Mouse (Mus musculus): Measurements from ENCODE around the gene Atp6v0e. TPM values are rescaled to one million over a fixed set of nuclear protein-coding genes. Genes with fewer than 3 reads are reported as not detected.

The Atp6v0e gene
- polyA plus RNA-seq, 1 experiment from 2014 or later, result 140 TPM

DNA sequence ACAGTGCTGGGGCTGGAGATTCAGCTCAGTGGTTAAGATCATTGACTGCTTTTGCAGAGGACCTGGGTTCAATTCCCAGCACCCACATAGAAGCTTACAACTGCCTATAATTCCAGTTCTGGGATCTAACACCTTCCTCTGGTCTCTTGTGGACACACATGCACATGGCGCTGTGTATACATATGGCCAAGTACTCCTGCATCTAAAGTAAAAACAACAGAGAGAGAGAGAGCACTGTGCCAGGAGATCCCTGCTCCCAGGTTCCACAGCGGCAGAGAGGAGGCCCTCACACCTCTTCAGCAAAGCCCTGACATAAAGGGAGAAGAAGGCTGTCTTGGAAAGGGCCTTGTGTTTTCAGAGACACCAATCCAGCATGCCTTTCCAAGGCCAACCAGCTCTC, 19.0 kb upstream of the Atp6v0e start:
- no peak overlapping the region for H3K9ac ChIP-seq (replicated peaks)
- 0 out of 2 replicates have a peak overlapping the region, but pooled peaks have one; percentile 37 for H3K27ac ChIP-seq (replicated peaks)
- ATAC-seq (replicated peaks), result no peak
- H3K36me3 ChIP-seq, result peaks cover 73% of the 10 kb centered on the region
- H3K27me3 ChIP-seq, result no peaks in the 10 kb centered on the region
- peaks cover 13% of the 10 kb centered on the region for H3K4me1 ChIP-seq
- 89% methylated on average over 2 of the region's 2 CpGs for WGBS
- H3K4me3 ChIP-seq, result no peak overlapping the region
- H3K4me2 ChIP-seq (replicated peaks), result no peak overlapping the region
- no peaks in the 10 kb centered on the region for H3K9me3 ChIP-seq

DNA sequence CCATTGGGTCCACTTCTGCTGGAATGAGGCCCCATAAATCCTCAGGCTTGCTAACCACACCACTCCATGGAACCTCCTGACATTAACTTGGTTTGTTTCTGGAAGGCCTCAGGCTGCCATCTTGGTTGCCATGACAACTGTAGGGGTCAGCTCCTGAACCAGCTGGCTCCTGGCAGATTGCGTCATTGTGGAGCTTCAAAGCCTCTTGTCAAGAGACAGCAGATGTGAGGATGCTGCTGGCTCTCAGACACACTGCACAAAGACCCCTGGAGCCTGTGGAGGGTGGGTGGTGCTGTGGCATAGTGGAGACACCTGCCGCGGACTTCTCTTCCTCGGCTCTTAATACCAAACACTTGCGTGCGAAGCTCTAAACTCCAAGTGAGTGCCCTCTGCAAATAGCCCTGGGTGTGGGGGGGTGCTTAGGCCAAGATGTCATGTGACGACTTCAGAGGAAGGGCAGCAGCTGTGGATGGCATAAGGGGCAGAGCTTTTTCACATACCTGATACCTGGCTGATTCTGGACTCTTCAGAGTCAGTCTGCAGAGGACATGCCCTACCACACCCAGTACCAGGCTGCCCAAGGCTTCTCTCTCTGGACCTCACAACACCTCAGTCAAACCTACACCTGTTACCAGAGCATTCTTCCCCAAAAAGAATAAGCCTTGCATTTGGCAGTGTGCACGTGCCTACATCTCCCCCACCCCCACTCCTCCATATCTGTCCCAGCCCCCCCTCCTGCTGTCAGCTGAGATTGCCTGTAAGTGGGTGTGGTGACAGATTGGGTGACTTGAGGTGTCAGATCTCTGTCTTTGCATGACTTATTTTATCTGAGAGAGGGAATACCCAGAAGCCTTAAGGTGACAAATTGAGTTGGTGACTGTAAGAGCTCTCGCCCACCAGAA, 18.3 kb upstream of the Atp6v0e start:
- Histone ChIP-seq H3K4me3 (no peak overlapping the region), H3K4me2 (replicated peaks) (no peak overlapping the region), H3K9ac (replicated peaks) (no peak overlapping the region), H3K9me3 (no peaks in the 10 kb centered on the region), H3K27me3 (no peaks in the 10 kb centered on the region), H3K4me1 (peaks cover 13% of the 10 kb centered on the region), H3K36me3 (peaks cover 72% of the 10 kb centered on the region), H3K27ac (replicated peaks) (peak overlapping the region; percentile 37)
- 59% methylated on average over 9 of the region's 9 CpGs for WGBS
- ATAC-seq (replicated peaks), result peak; percentile 46; the same call in 1 of the 2 replicates

DNA sequence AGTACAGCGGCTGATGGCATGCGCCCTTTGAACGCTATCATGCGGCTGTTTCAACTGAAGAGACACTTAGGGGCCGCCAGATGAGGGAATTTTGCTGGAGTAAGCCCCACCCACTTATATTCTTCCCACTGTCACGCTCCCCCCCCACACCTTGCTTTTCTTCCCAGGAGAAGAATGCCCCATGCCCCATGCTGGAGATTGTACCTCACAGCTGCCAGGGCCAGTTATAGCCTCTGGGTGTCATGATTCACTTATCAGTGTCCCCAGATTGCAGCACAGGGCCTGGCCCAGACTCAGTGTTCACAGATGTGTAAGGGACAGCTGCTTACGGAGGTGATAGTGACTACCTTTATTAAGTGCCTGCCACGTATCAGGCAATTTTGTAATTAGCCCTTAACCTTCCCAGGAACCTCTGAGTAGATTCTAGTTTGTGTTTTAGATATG, 17.6 kb upstream of the Atp6v0e start:
- Histone ChIP-seq H3K27me3 (no peaks in the 10 kb centered on the region), H3K4me2 (replicated peaks) (no peak overlapping the region), H3K4me1 (peaks cover 13% of the 10 kb centered on the region), H3K36me3 (peaks cover 70% of the 10 kb centered on the region), H3K27ac (replicated peaks) (0 out of 2 replicates have a peak overlapping the region, but pooled peaks have one; percentile 37), H3K9me3 (no peaks in the 10 kb centered on the region), H3K9ac (replicated peaks) (no peak overlapping the region), H3K4me3 (no peak overlapping the region)
- WGBS, result 90% methylated on average over 8 of the region's 8 CpGs
- no peak for ATAC-seq (replicated peaks)

DNA sequence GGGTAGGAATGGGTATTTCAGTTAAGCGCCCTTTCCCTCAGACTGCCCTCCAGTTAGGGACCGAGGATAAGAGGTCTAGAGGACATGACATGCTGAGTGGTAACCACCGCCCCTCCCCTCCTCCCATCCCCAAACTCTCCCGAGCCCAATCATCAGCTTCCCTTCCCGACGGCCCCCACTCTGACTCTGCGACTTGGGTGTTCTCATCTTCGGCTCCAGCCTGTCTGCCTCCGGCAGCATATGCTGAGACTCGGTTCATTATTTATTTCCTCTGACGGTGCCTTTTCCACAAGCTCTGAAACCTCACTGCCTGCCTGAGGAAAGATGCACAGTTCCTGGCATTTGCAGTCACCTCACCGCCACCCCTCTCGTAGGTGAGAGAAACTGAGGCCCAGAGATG, 15.7 kb upstream of the Atp6v0e start:
- H3K27me3 ChIP-seq, result no peaks in the 10 kb centered on the region
- no peak overlapping the region for H3K4me2 ChIP-seq (replicated peaks)
- 86% methylated on average over 13 of the region's 13 CpGs for WGBS
- H3K27ac ChIP-seq (replicated peaks), result no peak overlapping the region
- H3K4me3 ChIP-seq, result no peak overlapping the region
- no peaks in the 10 kb centered on the region for H3K9me3 ChIP-seq
- ATAC-seq (replicated peaks), result no peak
- H3K4me1 ChIP-seq, result peaks cover 13% of the 10 kb centered on the region
- H3K36me3 ChIP-seq, result peaks cover 57% of the 10 kb centered on the region
- H3K9ac ChIP-seq (replicated peaks), result no peak overlapping the region

DNA sequence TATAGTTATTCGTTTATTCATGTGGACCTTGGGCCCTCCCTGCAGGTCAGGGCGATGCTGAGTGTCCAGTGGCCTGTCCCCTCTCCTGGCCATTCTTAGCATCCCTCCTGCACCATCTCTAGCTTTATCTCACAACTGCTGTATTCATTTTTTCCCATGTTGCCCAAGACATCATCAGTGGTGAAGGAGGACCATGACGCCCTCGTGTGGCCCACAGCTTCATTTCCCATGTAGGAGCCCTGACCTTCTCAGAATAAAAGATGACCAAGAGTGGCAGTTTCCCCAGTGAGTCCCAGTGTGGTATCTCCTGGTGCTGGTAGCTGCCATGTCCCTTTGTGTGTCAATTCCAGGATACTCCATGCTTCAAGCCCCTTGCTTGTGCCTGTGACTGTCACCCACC, 13.5 kb upstream of the Atp6v0e start:
- H3K4me2 ChIP-seq (replicated peaks), result no peak overlapping the region
- no peak for ATAC-seq (replicated peaks)
- H3K27me3 ChIP-seq, result no peaks in the 10 kb centered on the region
- no peak overlapping the region for H3K9ac ChIP-seq (replicated peaks)
- H3K4me1 ChIP-seq, result peaks cover 7% of the 10 kb centered on the region
- no peaks in the 10 kb centered on the region for H3K9me3 ChIP-seq
- WGBS, result 83% methylated on average over 4 of the region's 4 CpGs
- H3K27ac ChIP-seq (replicated peaks), result no peak overlapping the region
- H3K36me3 ChIP-seq, result peaks cover 45% of the 10 kb centered on the region
- H3K4me3 ChIP-seq, result no peak overlapping the region

DNA sequence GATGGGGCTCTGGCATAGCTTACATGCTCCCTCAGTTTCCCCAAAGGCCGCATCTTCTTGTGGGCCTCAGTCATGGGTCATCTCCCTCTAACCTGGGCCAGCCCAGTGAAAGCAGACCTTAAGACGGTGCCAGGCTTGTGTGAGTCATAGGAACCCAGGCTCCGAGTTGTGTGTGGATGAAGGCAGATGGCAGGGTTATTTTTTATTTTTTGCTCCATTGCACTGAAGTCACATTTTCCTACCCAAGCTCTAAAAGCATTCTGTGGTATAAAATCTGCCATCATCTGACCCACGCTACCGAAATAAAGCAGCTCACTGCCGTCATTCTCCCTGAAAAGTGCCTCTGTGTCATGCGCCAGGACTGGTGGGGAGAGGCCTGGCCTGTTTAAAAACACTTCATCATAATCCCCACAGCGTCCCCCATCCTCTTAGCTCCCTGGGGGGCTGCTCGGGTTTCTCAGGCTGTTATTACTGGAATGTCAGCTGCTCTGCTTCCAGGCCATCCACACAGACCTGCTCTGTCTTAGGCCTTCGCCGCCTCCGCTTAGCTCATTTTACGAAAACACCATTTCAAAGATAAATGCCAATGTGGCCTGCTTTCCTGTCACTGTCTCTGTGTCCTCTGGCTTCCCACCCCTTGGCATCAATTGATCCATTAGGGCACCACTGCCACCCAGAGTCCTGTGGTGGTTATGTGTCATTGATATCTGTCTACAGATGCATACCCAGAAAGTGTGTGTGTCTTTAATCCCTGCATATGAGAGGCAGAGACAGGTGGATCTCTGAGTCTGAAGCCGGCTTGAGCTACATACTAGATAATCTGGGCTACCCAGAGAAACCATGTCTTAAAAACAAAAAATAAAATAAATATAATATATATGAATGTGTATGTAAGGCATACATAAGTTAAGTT, 12.3 kb upstream of the Atp6v0e start:
- WGBS, result 87% methylated on average over 14 of the region's 14 CpGs
- ATAC-seq (replicated peaks), result no peak
- no peak overlapping the region for H3K4me2 ChIP-seq (replicated peaks)
- no peaks in the 10 kb centered on the region for H3K4me1 ChIP-seq
- no peak overlapping the region for H3K4me3 ChIP-seq
- H3K27me3 ChIP-seq, result no peaks in the 10 kb centered on the region
- 0 out of 2 replicates have a peak overlapping the region, but pooled peaks have one; percentile 3 for H3K27ac ChIP-seq (replicated peaks)
- H3K9ac ChIP-seq (replicated peaks), result no peak overlapping the region
- peaks cover 50% of the 10 kb centered on the region for H3K36me3 ChIP-seq
- H3K9me3 ChIP-seq, result no peaks in the 10 kb centered on the region

DNA sequence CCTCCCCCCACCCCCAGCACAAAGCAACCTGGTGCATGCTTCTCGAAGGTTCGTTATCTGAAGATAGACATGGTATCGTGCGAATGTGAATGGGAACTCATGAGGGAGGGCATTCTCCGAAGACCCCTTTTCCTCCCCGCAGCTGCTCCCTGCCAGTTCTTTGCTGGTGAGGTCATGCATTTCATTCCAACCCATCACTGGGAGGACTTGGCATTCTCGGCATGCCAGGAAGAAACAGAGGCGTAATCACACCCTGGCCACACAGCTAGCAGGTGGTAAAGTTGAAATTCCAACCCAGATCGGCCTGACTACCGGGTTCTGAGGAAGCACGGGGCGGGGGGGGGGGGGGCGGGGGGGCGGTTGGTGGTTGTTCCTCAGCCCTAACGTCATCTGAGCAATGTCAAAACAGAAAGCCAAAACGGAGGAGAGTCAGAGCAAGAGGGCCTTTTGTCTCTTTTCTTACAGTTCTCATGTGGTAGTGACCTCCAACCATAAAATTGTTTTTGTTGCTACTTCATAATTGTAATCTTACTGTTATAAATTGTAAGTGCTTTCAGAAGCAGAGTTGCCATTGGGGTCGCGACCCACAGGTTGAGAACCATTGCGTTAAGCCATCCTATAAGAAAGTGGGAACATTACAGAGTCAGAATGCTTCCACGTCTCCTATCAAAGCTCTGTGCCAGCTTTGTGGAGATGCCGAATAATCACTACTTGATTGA, 4.0 kb upstream of the Atp6v0e start:
- ATAC-seq (replicated peaks), result no peak
- Histone ChIP-seq H3K9me3 (no peaks in the 10 kb centered on the region), H3K27ac (replicated peaks) (no peak overlapping the region), H3K4me1 (peaks cover 22% of the 10 kb centered on the region), H3K4me2 (replicated peaks) (no peak overlapping the region), H3K4me3 (no peak overlapping the region), H3K9ac (replicated peaks) (no peak overlapping the region), H3K36me3 (peaks cover 30% of the 10 kb centered on the region), H3K27me3 (no peaks in the 10 kb centered on the region)
- 38% methylated on average over 18 of the region's 21 CpGs for WGBS

DNA sequence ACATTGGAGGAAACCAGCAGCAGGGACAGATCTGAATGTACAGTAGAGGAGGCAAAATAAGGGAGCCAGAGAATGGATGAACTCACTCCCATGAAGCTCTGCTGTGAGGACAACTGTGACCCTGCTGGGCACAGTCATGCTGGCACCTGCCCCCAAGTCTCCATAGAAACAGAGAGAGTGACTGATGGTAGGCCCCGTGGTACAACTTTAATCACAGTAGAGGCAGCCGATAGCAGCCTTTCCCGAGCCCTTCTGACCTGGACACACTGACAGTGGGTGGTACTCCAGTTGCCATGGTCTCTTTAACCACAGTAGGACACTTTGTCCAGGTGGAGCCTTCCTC, 3.5 kb upstream of the Atp6v0e start:
- Histone ChIP-seq H3K27me3 (no peaks in the 10 kb centered on the region), H3K27ac (replicated peaks) (no peak overlapping the region), H3K4me2 (replicated peaks) (no peak overlapping the region), H3K36me3 (peaks cover 25% of the 10 kb centered on the region), H3K9me3 (no peaks in the 10 kb centered on the region), H3K4me3 (no peak overlapping the region), H3K9ac (replicated peaks) (no peak overlapping the region), H3K4me1 (peaks cover 22% of the 10 kb centered on the region)
- WGBS, result 61% methylated on average over 3 of the region's 3 CpGs
- no peak for ATAC-seq (replicated peaks)

DNA sequence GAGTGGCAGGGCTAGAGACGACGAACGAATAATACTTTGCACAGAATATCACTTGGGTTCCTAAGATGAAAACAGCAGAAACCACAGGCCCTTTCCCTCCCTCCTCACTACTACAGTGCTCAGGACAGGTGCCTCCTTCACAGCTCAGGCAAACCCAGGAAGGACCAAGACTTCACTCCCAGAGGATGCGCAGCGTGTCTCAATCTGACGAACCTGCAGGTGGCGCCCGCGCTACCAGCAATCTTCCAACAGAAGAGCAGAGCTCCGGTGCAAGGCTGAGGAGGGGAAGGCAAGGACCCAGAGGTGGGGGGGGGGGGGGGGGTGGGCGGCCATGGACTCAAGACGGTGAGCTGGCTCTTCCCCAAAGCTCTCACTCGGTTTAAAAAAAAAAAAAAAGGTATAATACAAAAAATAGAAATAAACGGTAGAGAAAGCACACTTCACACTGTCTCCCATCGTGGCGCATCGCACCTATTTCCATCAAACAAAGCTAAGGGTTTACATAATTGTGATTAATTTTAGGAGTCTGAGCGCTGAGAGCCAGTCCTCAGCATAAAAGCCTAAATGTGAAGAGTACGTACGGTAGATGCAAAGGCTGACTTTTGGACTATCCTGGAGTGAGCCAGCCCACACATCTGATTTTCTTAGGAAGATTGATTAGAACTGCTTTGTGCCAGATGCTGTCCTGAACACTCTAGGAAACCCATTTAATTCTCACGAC, 2.7 kb upstream of the Atp6v0e start:
- peaks cover 22% of the 10 kb centered on the region for H3K4me1 ChIP-seq
- no peak overlapping the region for H3K27ac ChIP-seq (replicated peaks)
- H3K9me3 ChIP-seq, result no peaks in the 10 kb centered on the region
- H3K27me3 ChIP-seq, result no peaks in the 10 kb centered on the region
- 27% methylated on average over 20 of the region's 21 CpGs for WGBS
- peaks cover 17% of the 10 kb centered on the region for H3K36me3 ChIP-seq
- peak; percentile 50 for ATAC-seq (replicated peaks)
- H3K4me2 ChIP-seq (replicated peaks), result peak overlapping the region; percentile 22
- no peak overlapping the region for H3K9ac ChIP-seq (replicated peaks)
- no peak overlapping the region for H3K4me3 ChIP-seq

DNA sequence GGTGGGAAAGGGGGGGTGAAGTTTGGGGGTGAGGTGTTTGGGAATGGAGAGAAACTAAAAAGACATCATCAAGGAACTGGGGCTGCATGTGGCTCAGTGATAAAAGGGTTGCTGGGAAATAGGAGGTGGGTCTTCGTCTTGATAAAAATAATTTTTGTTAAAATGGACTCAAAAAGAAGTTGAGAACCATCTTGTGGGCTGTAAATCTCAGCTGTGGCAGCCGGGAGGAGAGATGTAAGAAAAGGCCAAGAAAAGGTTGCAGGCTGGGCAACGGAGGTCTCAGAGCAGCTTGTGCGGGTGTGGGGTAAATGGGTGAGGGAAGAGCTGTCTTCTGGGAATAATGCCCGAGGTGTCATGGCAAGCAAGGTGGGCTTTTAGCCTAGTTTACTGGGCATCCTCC, 827 bp upstream of the Atp6v0e start:
- Histone ChIP-seq H3K27ac (replicated peaks) (no peak overlapping the region), H3K9me3 (no peaks in the 10 kb centered on the region), H3K4me3 (no peak overlapping the region), H3K27me3 (no peaks in the 10 kb centered on the region), H3K4me1 (peaks cover 22% of the 10 kb centered on the region), H3K4me2 (replicated peaks) (no peak overlapping the region), H3K9ac (replicated peaks) (no peak overlapping the region), H3K36me3 (peaks cover 1% of the 10 kb centered on the region; the same call in 1 of the 2 replicates)
- 78% methylated on average over 5 of the region's 5 CpGs for WGBS
- ATAC-seq (replicated peaks), result no peak

DNA sequence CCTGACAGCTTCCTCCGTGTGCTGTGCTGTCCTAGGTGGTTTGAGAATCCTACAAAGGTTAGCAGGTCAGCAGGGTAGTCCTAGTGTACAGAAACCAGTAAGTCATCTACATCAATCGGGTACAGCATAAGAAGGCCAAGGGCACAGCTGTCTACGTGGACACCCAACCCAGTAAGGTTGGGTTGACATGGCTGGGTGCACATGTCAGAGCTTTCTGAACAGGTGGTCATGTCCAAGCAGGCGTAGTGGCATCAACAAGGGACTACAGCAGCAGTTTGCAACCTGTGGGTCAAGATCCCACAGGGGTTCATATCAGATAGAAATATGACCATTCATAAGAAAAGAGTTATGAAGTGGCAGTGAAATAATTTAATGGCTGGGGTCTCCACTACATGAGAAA, 2.6 kb downstream of the Atp6v0e start:
- Histone ChIP-seq H3K9ac (replicated peaks) (no peak overlapping the region), H3K4me1 (peaks cover 12% of the 10 kb centered on the region), H3K36me3 (no peaks in the 10 kb centered on the region), H3K4me3 (no peak overlapping the region), H3K9me3 (no peaks in the 10 kb centered on the region), H3K27ac (replicated peaks) (no peak overlapping the region), H3K27me3 (no peaks in the 10 kb centered on the region), H3K4me2 (replicated peaks) (no peak overlapping the region)
- ATAC-seq (replicated peaks), result no peak
- WGBS, result 83% methylated on average over 4 of the region's 4 CpGs

Measured in forebrain, embryonic 15.5 days (tissue).